In genomic region chr3:82274945-82275821, GRCm38 (mm10) we compare ENCODE assay signal across 8 mouse cellular contexts.
DNase-seq lines count a peak whose midpoint lies in the region; ATAC-seq and TF ChIP-seq lines count a peak whose summit lies in the region.

No protein-coding gene starts in this region.

- 63% methylated on average over 7 of the region's 7 CpGs for whole genome bisulfite sequencing in forebrain, embryonic 12.5 days
- 83% methylated on average over 7 of the region's 7 CpGs for WGBS in forebrain, embryonic 10.5 days
- WGBS in heart, adult 2 months: 46% methylated on average over 7 of the region's 7 CpGs
- 42% methylated on average over 7 of the region's 7 CpGs for WGBS in kidney, postnatal 0 days
- WGBS in liver, embryonic 11.5 days: 70% methylated on average over 7 of the region's 7 CpGs

- H3K36me3 ChIP-seq in forebrain, embryonic 12.5 days (replicated peaks): no peaks in the 10 kb centered on the region
- H3K36me3 ChIP-seq in forebrain, embryonic 10.5 days (replicated peaks): no peaks in the 10 kb centered on the region
- no peaks in the 10 kb centered on the region for H3K36me3 ChIP-seq in heart, adult 2 months (ENCODE audit: control insufficient read depth, insufficient read depth, low read length)
- H3K36me3 ChIP-seq in kidney, postnatal 0 days (ENCODE audit: insufficient read depth, low read length): no peaks in the 10 kb centered on the region
- no peaks in the 10 kb centered on the region for H3K36me3 ChIP-seq in liver, embryonic 11.5 days (ENCODE audit: control insufficient read depth, insufficient read depth, low read length)

- TF ChIP-seq EP300 in heart, adult 2 months (IDR thresholded peaks at IDR 0.05; ENCODE audit: insufficient read depth, low read depth, low read length): no peak

- no peak for DNase-seq in forebrain, embryonic 10.5 days (ENCODE audit: extremely low spot score, low spot score)
- DNase-seq in adipocyte (ENCODE audit: low spot score): peak; percentile 20
- DNase-seq in heart, adult 2 months: no peak
- DNase-seq in kidney, postnatal 0 days (ENCODE audit: low spot score): peak; percentile 93
- DNase-seq in lung, postnatal 36 days: peak; percentile 35
- no peak for DNase-seq in liver, embryonic 11.5 days (ENCODE audit: low spot score)

- no peaks in the 10 kb centered on the region for H3K27me3 ChIP-seq in forebrain, embryonic 12.5 days
- no peaks in the 10 kb centered on the region for H3K27me3 ChIP-seq in forebrain, embryonic 10.5 days (ENCODE audit: poor library complexity, severe bottlenecking)
- no peaks in the 10 kb centered on the region for H3K27me3 ChIP-seq in heart, adult 2 months (ENCODE audit: control insufficient read depth, insufficient read depth, low read length)
- no peaks in the 10 kb centered on the region for H3K27me3 ChIP-seq in kidney, postnatal 0 days (ENCODE audit: insufficient read depth, low read length)
- no peaks in the 10 kb centered on the region for H3K27me3 ChIP-seq in liver, embryonic 11.5 days (replicated peaks; ENCODE audit: control insufficient read depth, insufficient read depth, low read length)

- H3K4me3 ChIP-seq in forebrain, embryonic 12.5 days (replicated peaks): no peak overlapping the region
- H3K4me3 ChIP-seq in forebrain, embryonic 10.5 days: no peak overlapping the region
- no peak overlapping the region for H3K4me3 ChIP-seq in heart, adult 2 months
- H3K4me3 ChIP-seq in kidney, postnatal 0 days (replicated peaks; ENCODE audit: low read depth, low read length): no peak overlapping the region
- no peak overlapping the region for H3K4me3 ChIP-seq in liver, embryonic 11.5 days (ENCODE audit: low read depth, low read length)

- H3K9ac ChIP-seq in forebrain, embryonic 12.5 days: no peak overlapping the region
- no peak overlapping the region for H3K9ac ChIP-seq in heart, adult 2 months (ENCODE audit: low read depth, low read length)
- H3K9ac ChIP-seq in kidney, postnatal 0 days (ENCODE audit: low read depth, low read length): no peak overlapping the region
- no peak overlapping the region for H3K9ac ChIP-seq in liver, embryonic 11.5 days (ENCODE audit: low read depth, low read length)

- no peak for TF ChIP-seq CTCF in heart, adult 2 months (IDR thresholded peaks at IDR 0.05)
- no peak for TF ChIP-seq CTCF in kidney, postnatal 0 days (IDR thresholded peaks at IDR 0.05; ENCODE audit: low read depth)

- no peak for TF ChIP-seq POLR2A in heart, adult 2 months (IDR thresholded peaks at IDR 0.05; ENCODE audit: insufficient read depth, low read depth, low read length)

- H3K9me3 ChIP-seq in forebrain, embryonic 12.5 days: no peaks in the 10 kb centered on the region
- H3K9me3 ChIP-seq in forebrain, embryonic 10.5 days: no peaks in the 10 kb centered on the region
- H3K9me3 ChIP-seq in kidney, postnatal 0 days (replicated peaks; ENCODE audit: low read length): no peaks in the 10 kb centered on the region
- no peaks in the 10 kb centered on the region for H3K9me3 ChIP-seq in liver, embryonic 11.5 days (ENCODE audit: control insufficient read depth, low read length)

- no peaks in the 10 kb centered on the region for H3K79me2 ChIP-seq in heart, adult 2 months (replicated peaks; ENCODE audit: control insufficient read depth, insufficient read depth, low read length)

- peaks cover 7% of the 10 kb centered on the region; the same call in 1 of the 2 replicates for H3K4me1 ChIP-seq in forebrain, embryonic 12.5 days
- no peaks in the 10 kb centered on the region for H3K4me1 ChIP-seq in forebrain, embryonic 10.5 days
- H3K4me1 ChIP-seq in heart, adult 2 months (ENCODE audit: control insufficient read depth, insufficient read depth, low read length): peaks cover 3% of the 10 kb centered on the region; the same call in 1 of the 2 replicates
- no peaks in the 10 kb centered on the region for H3K4me1 ChIP-seq in kidney, postnatal 0 days (replicated peaks; ENCODE audit: insufficient read depth, low read length)
- H3K4me1 ChIP-seq in liver, embryonic 11.5 days (replicated peaks; ENCODE audit: control insufficient read depth, insufficient read depth, low read length): no peaks in the 10 kb centered on the region

- ATAC-seq in forebrain, embryonic 12.5 days (ENCODE audit: low FRiP score): peak; percentile 64
- ATAC-seq in kidney, postnatal 0 days (replicated peaks; ENCODE audit: low FRiP score, low read depth): peak; percentile 68; the same call in 1 of the 2 replicates
- ATAC-seq in liver, embryonic 11.5 days (replicated peaks; ENCODE audit: low FRiP score): no peak
- ATAC-seq in inflammation-experienced regulatory T-cells, adult 6 months: no peak

- no peak overlapping the region for H3K4me2 ChIP-seq in forebrain, embryonic 12.5 days
- no peak overlapping the region for H3K4me2 ChIP-seq in kidney, postnatal 0 days (ENCODE audit: low read length)
- H3K4me2 ChIP-seq in liver, embryonic 11.5 days: no peak overlapping the region

- no peak overlapping the region for H3K27ac ChIP-seq in forebrain, embryonic 12.5 days
- H3K27ac ChIP-seq in forebrain, embryonic 10.5 days: no peak overlapping the region
- H3K27ac ChIP-seq in heart, adult 2 months: peak overlapping the region; percentile 46
- peak overlapping the region; percentile 3 for H3K27ac ChIP-seq in kidney, postnatal 0 days
- no peak overlapping the region for H3K27ac ChIP-seq in liver, embryonic 11.5 days (ENCODE audit: low read depth, low read length)

- intact Hi-C loops in heart, adult 2 months (cut with DNase I): no loop called here

Comparison
In these comparisons a context has a peak if more than half of its experiments do, and no peak if none do; other contexts are left out.
1. ATAC-seq: peak in forebrain, embryonic 12.5 days (single experiment) and kidney, postnatal 0 days (single experiment); none in liver, embryonic 11.5 days (single experiment) and inflammation-experienced regulatory T-cells, adult 6 months (single experiment).
2. H3K27ac ChIP-seq: peak in heart, adult 2 months (single experiment) and kidney, postnatal 0 days (single experiment); none in forebrain, embryonic 12.5 days (single experiment), forebrain, embryonic 10.5 days (single experiment) and liver, embryonic 11.5 days (single experiment).
3. DNase-seq: peak in adipocyte (single experiment), kidney, postnatal 0 days (single experiment) and lung, postnatal 36 days (single experiment); none in forebrain, embryonic 10.5 days (single experiment), heart, adult 2 months (0 of 2) and liver, embryonic 11.5 days (single experiment).